Mouse (Mus musculus): Measurements from ENCODE around the gene Kynu.

DNA sequence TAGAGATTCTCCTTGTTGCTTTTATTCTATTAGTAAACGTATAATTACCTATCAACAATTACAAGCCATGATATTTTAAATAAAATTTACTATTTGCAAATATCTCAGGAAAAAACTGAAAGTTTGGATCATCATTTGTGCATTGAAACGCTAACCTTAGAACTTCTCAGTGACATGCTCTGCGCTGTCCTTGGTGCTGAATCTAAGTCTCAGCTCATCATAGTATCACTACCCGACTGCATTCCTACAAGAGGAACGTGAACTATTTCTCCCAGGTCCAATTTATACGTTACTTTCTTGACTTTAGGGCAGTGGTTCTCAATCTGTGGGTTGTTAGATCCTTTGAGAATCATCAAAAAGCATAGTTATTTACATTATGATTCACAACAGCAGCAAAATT lies 58.4 kb downstream of the Kynu start:
- TF ChIP-seq FLI1 (IDR thresholded peaks at IDR 0.05; ENCODE audit: low read length) (no peak), GATA1 (IDR thresholded peaks at IDR 0.05; ENCODE audit: borderline replicate concordance, low read length) (no peak)
